Mouse (Mus musculus) heart, postnatal 10 days (tissue): Measurements from ENCODE around the gene Rsrc2. TPM values are rescaled to one million over a fixed set of nuclear protein-coding genes. Genes with fewer than 3 reads are reported as not detected.
"Not testable (repeated sequence)": the region's sequence is repeated elsewhere in the genome, so short reads cannot be mapped to it uniquely, and the experiment has no call there.

ENCODE experiments used
- DNase-seq, 2 experiments: peaks; one replicate each; pipeline ENCODE4 v3.0.0; 2021
- intact Hi-C: fragments of 180-260 bp; cut with DNase I; formaldehyde crosslinking; loops from one replicate; pipeline ENCODE4 v1.15.1; 2025
- total RNA-seq, 2 experiments: library from RNA; stranded (reverse); gene quantifications; 2 replicates each; pipeline ENCODE4 v1.2.3; 2021

Gene Rsrc2
- 10 to 100 TPM; 54.1 to 55.8 TPM for total RNA-seq

DNA sequence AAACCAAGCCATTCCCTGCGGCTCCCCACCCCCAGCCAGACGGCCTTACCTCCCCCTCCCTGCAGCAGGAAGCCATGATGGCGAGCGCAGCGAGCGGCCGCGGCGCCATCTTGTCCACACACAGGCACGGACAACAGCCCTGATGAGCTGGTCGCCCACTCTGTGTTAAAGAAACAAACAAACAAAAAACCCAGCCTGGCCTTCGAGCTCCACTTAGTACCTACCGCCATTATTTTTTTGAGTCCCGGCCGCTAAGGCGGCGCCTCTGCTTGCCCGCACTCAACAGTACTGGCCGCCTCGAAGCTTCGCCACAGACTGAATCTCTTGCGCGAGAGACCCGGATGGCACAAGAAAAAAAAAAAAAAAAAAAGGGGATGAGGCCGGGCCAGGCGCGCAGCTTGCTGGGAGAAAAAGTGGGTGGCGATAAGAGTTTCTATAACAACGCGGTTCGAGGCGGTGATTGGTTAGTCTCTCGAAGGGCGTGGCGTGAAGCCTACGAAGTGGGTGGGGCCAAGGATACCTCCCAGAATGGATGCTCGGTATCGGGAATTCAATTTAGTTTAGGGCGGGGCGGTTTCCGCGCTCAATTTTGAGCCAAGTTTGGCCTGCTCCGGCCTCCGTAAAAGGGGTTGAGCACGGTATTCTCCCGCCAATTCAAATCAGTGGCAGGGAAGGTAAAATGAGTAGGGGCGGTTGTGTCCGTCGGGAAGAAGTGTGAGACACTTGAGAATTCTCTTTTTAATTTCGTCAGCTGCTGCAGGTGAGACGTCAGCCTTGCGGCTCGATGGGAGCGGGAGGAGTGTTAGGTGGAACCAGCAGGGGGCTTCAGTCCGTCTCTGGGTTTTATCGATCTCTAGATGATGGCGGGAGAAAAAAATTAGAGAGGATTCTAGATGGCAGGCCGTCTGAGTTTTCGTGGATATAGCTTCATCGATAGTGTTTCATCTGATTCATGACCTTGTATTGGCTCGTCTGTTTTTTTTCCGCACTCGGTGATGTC is at the start of gene Rsrc2, which contains the start of gene Kntc1:
TSS of gene Rsrc2 (minus strand) at position 350 of the 1,000 bp plus-strand sequence.
TSS of gene Kntc1 (plus strand) at position 652 of the 1,000 bp plus-strand sequence.
- DNase-seq, result peak; percentile 99 to 100
- intact Hi-C loops, result loop anchor here (2.0 kb wide), 1 partner anchor 157 kb away; the partner anchor contains the start of gene Denr

GRCm38 (mm10) chr5:123793081-123793480 is 43.9 kb upstream of the Rsrc2 start:
- DNase-seq, result no peak
- intact Hi-C loops, result no loop called here

- intact Hi-C loops, result no loop called here
- no peak for DNase-seq
These were observed 39.8 kb upstream of the Rsrc2 start for GRCm38 (mm10) chr5:123788976-123789375.

GRCm38 (mm10) chr5:123781864-123782263 is 32.6 kb upstream of the Rsrc2 start:
- intact Hi-C loops, result no loop called here
- no peak for DNase-seq

DNA sequence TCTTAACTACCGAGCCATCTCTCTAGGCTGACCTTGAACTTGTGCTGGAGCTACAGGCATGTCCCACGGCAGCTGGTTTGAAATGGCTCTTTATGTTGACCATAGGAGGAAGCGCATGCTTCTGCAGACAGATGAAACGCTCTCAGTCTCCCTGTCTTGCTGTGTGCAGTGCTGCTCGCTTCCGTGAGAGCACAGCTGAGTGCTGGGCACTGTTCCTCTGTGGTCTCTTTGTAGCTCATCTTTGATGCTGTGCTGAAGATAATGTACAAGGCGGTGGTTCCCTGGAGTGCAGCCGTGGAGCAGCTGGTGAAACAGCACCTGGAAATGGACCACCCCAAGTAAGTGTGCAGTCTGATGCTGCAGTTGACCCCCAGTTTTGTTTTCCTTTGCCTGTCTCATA is 31.5 kb upstream of the Rsrc2 start:
- intact Hi-C loops, result no loop called here
- DNase-seq, result no peak

GRCm38 (mm10) chr5:123773441-123773840 is 24.2 kb upstream of the Rsrc2 start:
- intact Hi-C loops, result no loop called here
- DNase-seq, result no peak

DNA sequence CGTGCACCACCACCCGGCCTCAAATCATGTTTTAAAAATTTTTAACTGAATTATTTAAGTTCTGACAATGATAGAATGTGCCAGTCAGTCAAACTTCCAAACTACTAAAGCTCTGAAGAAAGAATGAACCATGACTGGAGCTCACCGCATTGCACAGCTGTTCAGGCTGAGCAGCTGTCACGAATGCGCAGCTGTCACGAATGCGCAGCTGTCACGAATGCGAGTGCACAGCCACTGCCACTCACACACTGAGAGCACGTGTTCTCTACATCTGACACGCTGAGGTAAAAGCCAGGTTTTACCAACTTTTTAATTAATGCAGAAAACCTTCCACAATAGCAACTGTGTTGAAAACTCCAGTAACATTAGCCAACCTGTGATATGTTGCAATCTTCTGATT is 17.2 kb upstream of the Rsrc2 start:
- DNase-seq, intact Hi-C loops: not testable (repeated sequence)

DNA sequence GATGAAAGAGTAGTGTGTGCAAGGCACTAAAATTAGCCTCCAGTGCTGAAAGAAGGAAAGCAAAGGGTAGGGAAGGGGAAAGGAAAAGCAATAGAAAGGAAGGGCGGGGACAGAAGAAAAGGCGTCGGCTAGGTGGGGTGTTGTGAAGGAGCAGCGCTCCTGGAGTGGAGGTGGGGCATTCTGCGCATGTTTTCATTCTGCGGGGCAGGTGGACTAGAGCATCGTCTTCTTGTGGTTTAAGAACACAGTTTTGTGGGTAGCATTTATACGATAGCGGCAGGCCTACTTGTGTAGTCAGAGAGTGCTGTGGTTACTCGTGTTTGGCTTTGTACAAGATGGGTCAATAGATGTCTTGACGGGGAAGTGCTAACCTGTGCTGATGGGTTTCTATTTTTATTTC is 16.3 kb upstream of the Rsrc2 start:
- intact Hi-C loops, result no loop called here
- no peak for DNase-seq

DNA sequence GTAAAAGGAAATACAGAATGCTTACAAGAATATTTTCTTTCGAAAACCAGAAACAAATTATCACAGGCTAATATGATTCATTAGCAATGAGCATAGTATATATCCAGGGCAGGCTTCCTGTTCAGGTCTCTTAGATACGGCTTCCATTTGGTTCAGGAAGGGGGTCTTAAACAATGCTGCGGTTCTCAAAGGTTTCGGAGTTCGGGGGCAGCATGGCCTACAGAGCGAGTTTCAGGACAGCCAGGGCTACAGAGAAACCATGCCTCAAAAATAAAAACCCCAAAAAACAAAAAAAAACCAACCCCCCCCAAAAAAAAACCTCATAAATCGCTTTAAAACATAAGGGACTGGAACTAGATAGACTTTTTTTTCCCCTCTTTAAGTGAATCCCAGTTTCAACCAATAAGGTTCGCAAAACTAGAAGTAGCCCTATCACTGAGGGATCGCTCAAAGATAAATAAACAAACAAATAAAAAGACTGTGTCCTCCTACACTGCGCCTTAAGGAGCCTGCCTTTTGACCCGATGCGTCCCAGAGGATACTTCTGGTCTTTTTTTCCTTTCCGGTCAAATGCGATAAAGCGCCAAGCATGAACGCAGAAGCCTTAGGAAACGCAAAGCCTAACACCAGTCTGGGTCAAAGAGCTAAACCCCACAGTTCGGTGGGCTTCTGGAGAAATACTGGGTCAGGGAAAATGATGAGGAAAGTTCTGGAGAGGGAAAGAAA is 712 bp downstream of the Rsrc2 start:
- DNase-seq, result peak in 1 of 2 experiments; percentile 10
- intact Hi-C loops, result loop anchor here (2.0 kb wide), 1 partner anchor 158 kb away; the partner anchor contains the start of gene Denr

DNA sequence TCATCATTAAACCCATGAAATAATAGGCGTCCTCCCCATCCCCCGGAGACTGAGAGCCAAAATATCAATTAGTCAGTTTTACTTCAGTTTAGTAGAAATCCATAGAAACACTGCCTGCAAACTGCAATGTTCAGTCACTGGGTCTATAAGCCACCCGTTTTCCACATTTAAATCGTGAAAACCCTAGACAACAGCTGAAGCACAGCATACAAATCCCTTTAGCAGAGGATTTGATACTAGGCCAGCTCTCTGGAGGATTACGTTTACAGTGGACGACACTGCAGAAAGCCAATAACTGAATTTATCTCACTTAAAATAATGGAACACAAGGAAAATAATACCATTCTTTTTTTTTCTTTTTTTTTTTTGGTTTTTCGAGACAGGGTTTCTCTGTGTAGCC is 1.6 kb downstream of the Rsrc2 start:
- intact Hi-C loops, result loop anchor here (2.0 kb wide), 1 partner anchor 159 kb away; the partner anchor contains the start of gene Denr
- DNase-seq, result no peak

DNA sequence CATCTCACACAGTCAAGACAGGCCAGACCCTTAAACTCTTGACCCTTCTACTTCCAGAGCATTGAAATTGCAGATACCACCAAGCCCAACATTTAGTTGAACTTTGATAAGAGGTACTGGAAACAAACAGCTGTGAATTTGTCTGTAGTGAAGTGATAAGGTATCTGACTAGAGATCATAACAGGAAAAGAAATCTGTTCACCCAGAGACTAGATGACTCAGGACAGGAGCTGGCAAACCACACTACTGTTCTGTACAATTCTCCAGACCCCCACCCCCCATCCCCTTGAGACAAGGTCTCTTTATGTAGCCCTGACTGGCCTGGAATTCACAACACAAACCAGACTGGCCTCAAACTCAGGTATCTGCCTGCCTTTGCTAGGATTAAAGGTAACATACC is 3.0 kb downstream of the Rsrc2 start:
- DNase-seq, result no peak
- intact Hi-C loops, result no loop called here

- DNase-seq, result no peak
- intact Hi-C loops, result no loop called here
These were observed 4.9 kb downstream of the Rsrc2 start for GRCm38 (mm10) chr5:123744358-123744757.

GRCm38 (mm10) chr5:123730981-123731380 is 18.2 kb downstream of the Rsrc2 start:
- DNase-seq, result no peak
- intact Hi-C loops, result no loop called here

DNA sequence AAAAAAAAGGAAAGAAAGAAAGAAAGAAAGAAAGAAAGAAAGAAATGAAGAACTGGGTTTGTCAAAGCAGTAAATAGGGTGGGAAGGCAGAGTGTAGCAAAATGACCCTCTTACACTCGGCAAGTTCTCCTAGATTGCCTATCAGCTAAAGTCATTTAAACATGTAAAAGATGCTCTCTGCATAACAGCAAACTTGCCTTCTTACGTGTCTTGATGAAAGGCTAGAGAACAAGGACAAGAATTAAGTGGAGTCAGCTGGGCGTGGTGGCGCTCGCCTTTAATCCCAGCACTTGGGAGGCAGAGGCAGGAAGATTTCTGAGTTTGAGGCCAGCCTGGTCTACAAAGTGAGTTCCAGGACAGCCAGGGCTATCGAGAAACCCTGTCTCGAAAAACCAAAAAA is 25.4 kb downstream of the Rsrc2 start:
- DNase-seq, intact Hi-C loops: not testable (repeated sequence)

GRCm38 (mm10) chr5:123720328-123721311 is 28.6 kb downstream of the Rsrc2 start, which contains the start of gene Zcchc8:
TSS of gene Zcchc8 (minus strand) at chr5:123721100.
- intact Hi-C loops, result no loop called here
- peak; percentile 98 for DNase-seq

DNA sequence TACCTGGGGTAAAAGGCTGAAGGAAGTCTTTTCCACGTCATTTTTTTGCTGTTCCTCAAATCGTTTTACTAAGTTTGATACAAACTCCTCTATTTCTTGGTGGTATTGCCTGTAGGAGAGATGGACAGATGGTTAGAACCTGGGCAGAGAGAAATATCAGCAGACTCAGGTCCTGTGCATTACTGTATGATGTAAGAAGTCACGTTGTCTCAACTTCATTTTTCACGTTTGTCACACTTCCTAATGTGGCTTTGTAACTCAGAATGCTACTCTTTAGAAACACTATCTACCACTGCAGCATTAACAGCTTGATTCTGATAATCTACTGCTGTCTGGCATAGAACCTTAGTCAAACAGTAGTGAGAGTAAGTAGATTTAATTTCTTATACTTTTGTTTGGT is 34.6 kb downstream of the Rsrc2 start:
- intact Hi-C loops, result no loop called here
- no peak for DNase-seq

DNA sequence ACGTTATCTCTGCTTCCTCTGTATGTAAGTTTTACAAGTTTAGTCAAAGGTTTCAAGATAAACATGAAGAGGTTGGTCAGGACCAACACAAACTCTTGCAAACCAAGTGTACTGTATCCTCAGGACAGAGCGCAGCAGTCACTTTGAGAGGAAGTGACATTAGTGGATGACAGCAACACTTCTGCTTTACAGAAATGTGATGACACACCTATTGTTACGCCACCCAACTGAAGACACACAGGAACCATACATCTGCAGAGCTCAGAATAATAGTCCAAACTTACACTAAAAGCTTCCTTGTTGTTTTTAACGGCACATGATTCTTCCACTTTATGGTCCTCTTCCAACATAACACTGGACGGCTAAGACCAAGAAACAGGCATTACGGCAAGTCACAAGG is 35.4 kb downstream of the Rsrc2 start:
- intact Hi-C loops, result no loop called here
- no peak for DNase-seq

DNA sequence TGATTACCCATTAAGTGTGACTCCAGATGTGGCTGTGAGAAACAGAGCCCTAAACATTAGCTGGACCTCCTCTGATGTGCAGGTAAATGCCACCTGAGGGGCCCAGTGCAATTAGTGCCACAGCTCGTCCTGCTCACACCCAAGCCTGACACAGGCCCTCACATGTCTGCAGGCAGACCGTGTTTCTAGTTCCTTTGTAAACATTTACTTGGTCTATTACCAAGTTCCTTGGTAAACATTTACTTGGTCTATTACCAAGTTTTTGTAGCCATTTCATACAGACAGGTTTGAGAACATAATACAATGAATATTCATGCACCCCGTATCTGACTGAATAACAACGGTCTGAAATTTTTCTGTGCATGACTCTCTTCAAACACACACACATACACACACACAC is 39.6 kb downstream of the Rsrc2 start:
- intact Hi-C loops, result no loop called here
- DNase-seq, result no peak

DNA sequence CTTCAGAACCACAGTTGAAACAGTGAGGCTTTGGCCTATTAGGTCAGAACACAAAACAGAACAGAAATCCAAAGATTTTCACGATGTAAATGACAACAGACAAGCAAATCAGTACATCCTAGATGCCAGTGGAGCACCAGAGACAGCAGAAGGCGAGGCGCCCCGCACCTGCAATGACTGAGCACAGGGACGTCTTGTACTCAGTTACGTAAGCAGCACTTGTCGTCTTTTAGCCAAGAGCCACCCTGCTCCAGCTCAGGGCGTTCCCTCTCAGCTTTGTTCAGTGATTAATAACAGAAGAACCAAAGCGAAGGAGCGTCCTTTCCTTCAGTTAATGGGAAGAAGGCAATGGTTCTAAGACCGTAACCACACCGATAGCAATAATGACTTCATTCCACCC is 40.6 kb downstream of the Rsrc2 start:
- DNase-seq, result no peak
- intact Hi-C loops, result no loop called here

GRCm38 (mm10) chr5:123700625-123701024 is 48.6 kb downstream of the Rsrc2 start:
- intact Hi-C loops, result loop anchor here (5.0 kb wide), 1 partner anchor 58 kb away; no protein-coding TSS in a partner anchor
- DNase-seq, result peak; percentile 88 to 89
